Mouse (Mus musculus) C2C12 (cell line): ENCODE data around the gene Speg.

Source experiments
- CEBPB ChIP-seq: IDR thresholded peaks from one replicate; pipeline ENCODE4 v1.6.1; 2011; ENCODE audit warnings: low read depth, mild to moderate bottlenecking, control low read depth, moderate library complexity
- CTCF ChIP-seq: IDR thresholded peaks from one replicate; pipeline ENCODE4 v1.5.1; 2011; ENCODE audit not compliant: control insufficient read depth, insufficient read depth, insufficient read length
- MAX ChIP-seq: IDR thresholded peaks from one replicate; pipeline ENCODE4 v1.6.1; 2011; ENCODE audit warnings: mild to moderate bottlenecking, control low read depth
- MYOD1 ChIP-seq: IDR thresholded peaks from one replicate; pipeline ENCODE4 v1.6.1; 2011; ENCODE audit warnings: low read depth; ENCODE audit not compliant: control insufficient read depth, insufficient read length
- MYOG ChIP-seq: IDR thresholded peaks from one replicate; pipeline ENCODE4 v1.6.1; 2011; ENCODE audit not compliant: control insufficient read depth, insufficient read length; ENCODE audit errors: extremely low read depth

DNA sequence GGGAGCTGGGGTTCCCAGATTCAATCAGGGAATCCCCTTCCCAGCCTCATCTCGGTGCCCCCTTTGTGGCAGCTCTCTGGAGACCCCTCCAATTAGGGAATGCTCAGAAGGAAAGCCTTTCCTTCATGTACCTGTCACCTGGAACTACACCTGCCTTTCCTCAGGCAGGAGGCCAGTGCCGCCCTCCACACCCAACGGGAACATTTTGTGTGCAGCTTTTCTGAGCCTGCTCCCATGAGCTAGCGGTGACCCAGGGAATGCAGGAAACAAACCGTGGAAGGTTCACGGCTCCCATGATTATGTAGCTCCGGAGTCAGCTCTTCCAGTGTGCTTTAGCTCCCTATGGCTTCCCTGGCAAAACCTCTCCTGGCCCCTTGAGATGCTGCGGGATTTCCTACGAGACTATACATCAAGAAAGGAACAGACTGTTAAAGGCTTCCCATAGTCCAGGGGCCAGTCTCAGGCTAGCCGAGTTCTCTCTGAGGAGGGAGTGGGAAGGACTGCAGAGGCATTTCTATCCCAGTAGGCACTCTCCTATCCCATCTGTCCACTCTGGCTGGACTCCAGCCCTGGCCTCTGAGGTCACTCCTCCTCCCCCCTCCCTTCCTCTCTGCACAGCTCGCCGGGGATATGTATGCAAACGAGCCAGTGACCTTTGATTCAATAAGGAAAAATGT is 5.0 kb upstream of the Speg start:
- no peak for TF ChIP-seq MAX
- TF ChIP-seq MYOG, result no peak
- TF ChIP-seq CTCF, result no peak
- no peak for TF ChIP-seq MYOD1
- TF ChIP-seq CEBPB, result no peak
